Mouse (Mus musculus) mesoderm, embryonic 11.5 days (tissue): ENCODE measurements around the gene Gpr4.

Experiments
- DNase-seq: peaks from one replicate; pipeline ENCODE4 v3.0.0-alpha.2; 2012; ENCODE audit warnings: low read depth, low spot score

The Gpr4 gene

GRCm38 (mm10) chr7:19211996-19212755, at the start of gene Gpr4:
TSS of gene Gpr4 (plus strand) at chr7:19212538.
- DNase-seq = peak; percentile 50

- DNase-seq = no peak
Measured at GRCm38 (mm10) chr7:19162928-19163327, 49.4 kb upstream of the Gpr4 start.

GRCm38 (mm10) chr7:19163752-19164151, 48.6 kb upstream of the Gpr4 start:
- no peak for DNase-seq

GRCm38 (mm10) chr7:19164189-19164588, 48.1 kb upstream of the Gpr4 start:
- no peak for DNase-seq

- DNase-seq = no peak
Measured at GRCm38 (mm10) chr7:19164978-19165377, 47.4 kb upstream of the Gpr4 start.

- DNase-seq = no peak
Measured at GRCm38 (mm10) chr7:19165656-19166423, 46.5 kb upstream of the Gpr4 start, which contains the start of gene Gipr. TSS of gene Gipr (minus strand) at chr7:19166127.

GRCm38 (mm10) chr7:19166990-19167389, 45.3 kb upstream of the Gpr4 start:
- DNase-seq = no peak

- DNase-seq = no peak
Measured at GRCm38 (mm10) chr7:19169506-19169905, 42.8 kb upstream of the Gpr4 start.

GRCm38 (mm10) chr7:19170142-19170541, 42.2 kb upstream of the Gpr4 start:
- no peak for DNase-seq

- no peak for DNase-seq
Measured at GRCm38 (mm10) chr7:19171831-19172230, 40.5 kb upstream of the Gpr4 start.

GRCm38 (mm10) chr7:19172874-19173273, 39.5 kb upstream of the Gpr4 start:
- DNase-seq = peak; percentile 88

GRCm38 (mm10) chr7:19175708-19176515, 36.4 kb upstream of the Gpr4 start, which contains the start of gene Eml2:
TSS of gene Eml2 (plus strand) at chr7:19176421.
- DNase-seq = peak; percentile 73

GRCm38 (mm10) chr7:19176516-19176947, 35.8 kb upstream of the Gpr4 start:
- DNase-seq = no peak

- DNase-seq = no peak
Measured at GRCm38 (mm10) chr7:19177216-19177615, 35.1 kb upstream of the Gpr4 start.

GRCm38 (mm10) chr7:19178035-19178434, 34.3 kb upstream of the Gpr4 start:
- DNase-seq = no peak

GRCm38 (mm10) chr7:19178443-19179092, 33.8 kb upstream of the Gpr4 start:
- peak; percentile 80 for DNase-seq

- DNase-seq = peak; percentile 78
Measured at GRCm38 (mm10) chr7:19179173-19179572, 33.2 kb upstream of the Gpr4 start.

- no peak for DNase-seq
Measured at GRCm38 (mm10) chr7:19179936-19180335, 32.4 kb upstream of the Gpr4 start.

- peak; percentile 43 for DNase-seq
Measured at GRCm38 (mm10) chr7:19180862-19181429, 31.4 kb upstream of the Gpr4 start.

GRCm38 (mm10) chr7:19184250-19184649, 28.1 kb upstream of the Gpr4 start:
- DNase-seq = no peak

- no peak for DNase-seq
Measured at GRCm38 (mm10) chr7:19184758-19185157, 27.6 kb upstream of the Gpr4 start.
